Mouse (Mus musculus) fat pad, adult 2 months (tissue): ENCODE measurements at regions not wholly inside any gene's neighbourhood (a gene's known extent, or its start where the extent isn't known, plus 50 kb on each side); places are given as distances from the start of the nearest gene placed in this dataset.

ENCODE experiments used
- DNase-seq: peaks from one replicate; pipeline ENCODE4 v3.0.0-alpha.2; 2011; ENCODE audit warnings: low read depth, low spot score; ENCODE audit errors: extremely low read depth

GRCm38 (mm10) chr5:43047316-43047715 lies 185.7 kb upstream of the Cpeb2 start:
- DNase-seq: no peak

GRCm38 (mm10) chr5:43048196-43049050 lies 184.5 kb upstream of the Cpeb2 start:
- no peak for DNase-seq

- DNase-seq: peak; percentile 96
Observed at GRCm38 (mm10) chr5:43049381-43050301, 183.3 kb upstream of the Cpeb2 start.

GRCm38 (mm10) chr5:43050961-43051517 lies 181.9 kb upstream of the Cpeb2 start:
- no peak for DNase-seq

- DNase-seq: no peak
Observed at GRCm38 (mm10) chr5:43052668-43053067, 180.3 kb upstream of the Cpeb2 start.

- DNase-seq: no peak
Observed at GRCm38 (mm10) chr5:43054586-43054985, 178.4 kb upstream of the Cpeb2 start.

GRCm38 (mm10) chr5:43055111-43055710 lies 177.8 kb upstream of the Cpeb2 start:
- no peak for DNase-seq

GRCm38 (mm10) chr5:43056486-43056885 lies 176.5 kb upstream of the Cpeb2 start:
- no peak for DNase-seq

GRCm38 (mm10) chr5:43061243-43061642 lies 171.7 kb upstream of the Cpeb2 start:
- DNase-seq: no peak

- DNase-seq: no peak
Observed at GRCm38 (mm10) chr5:43061797-43062391, 171.1 kb upstream of the Cpeb2 start.

GRCm38 (mm10) chr5:43062499-43062898 lies 170.5 kb upstream of the Cpeb2 start:
- no peak for DNase-seq

- no peak for DNase-seq
Observed at GRCm38 (mm10) chr5:43063386-43063785, 169.6 kb upstream of the Cpeb2 start.

GRCm38 (mm10) chr5:43071541-43071940 lies 161.4 kb upstream of the Cpeb2 start:
- DNase-seq: no peak

- no peak for DNase-seq
Observed at GRCm38 (mm10) chr5:43072340-43072739, 160.6 kb upstream of the Cpeb2 start.

GRCm38 (mm10) chr5:43074536-43074935 lies 158.4 kb upstream of the Cpeb2 start:
- DNase-seq: no peak

- no peak for DNase-seq
Observed at GRCm38 (mm10) chr5:43080252-43080651, 152.7 kb upstream of the Cpeb2 start.

GRCm38 (mm10) chr5:43081561-43082534 lies 151.1 kb upstream of the Cpeb2 start:
- no peak for DNase-seq

- DNase-seq: no peak
Observed at GRCm38 (mm10) chr5:43087077-43087476, 145.9 kb upstream of the Cpeb2 start.

- no peak for DNase-seq
Observed at GRCm38 (mm10) chr5:43087907-43088387, 145.0 kb upstream of the Cpeb2 start.
